Mouse (Mus musculus) ovary, adult 10 weeks (tissue): ENCODE measurements around the gene Wdr93. TPM values are rescaled to one million over a fixed set of nuclear protein-coding genes. Genes with fewer than 3 reads are reported as not detected.

Experiments used
- polyA plus RNA-seq: library from polyadenylated mRNA; stranded (reverse); fragments of 350-450 nt; fragmentation: Illumina TruSeq; extraction: RNeasy Lipid Tissue Mini Kit (QIAGEN cat#74804); gene quantifications from one replicate; pipeline ENCODE4 v1.2.3, GENCODE M21; 2014

The Wdr93 gene
- 1.6 TPM for polyA plus RNA-seq

GRCm38 (mm10) chr7:79742659-79743536, at the start of gene Wdr93, which contains the start of gene Pex11a:
Gene Wdr93 (plus strand): TSS chr7:79743163.
Gene Pex11a (minus strand): TSS chr7:79743131.

DNA sequence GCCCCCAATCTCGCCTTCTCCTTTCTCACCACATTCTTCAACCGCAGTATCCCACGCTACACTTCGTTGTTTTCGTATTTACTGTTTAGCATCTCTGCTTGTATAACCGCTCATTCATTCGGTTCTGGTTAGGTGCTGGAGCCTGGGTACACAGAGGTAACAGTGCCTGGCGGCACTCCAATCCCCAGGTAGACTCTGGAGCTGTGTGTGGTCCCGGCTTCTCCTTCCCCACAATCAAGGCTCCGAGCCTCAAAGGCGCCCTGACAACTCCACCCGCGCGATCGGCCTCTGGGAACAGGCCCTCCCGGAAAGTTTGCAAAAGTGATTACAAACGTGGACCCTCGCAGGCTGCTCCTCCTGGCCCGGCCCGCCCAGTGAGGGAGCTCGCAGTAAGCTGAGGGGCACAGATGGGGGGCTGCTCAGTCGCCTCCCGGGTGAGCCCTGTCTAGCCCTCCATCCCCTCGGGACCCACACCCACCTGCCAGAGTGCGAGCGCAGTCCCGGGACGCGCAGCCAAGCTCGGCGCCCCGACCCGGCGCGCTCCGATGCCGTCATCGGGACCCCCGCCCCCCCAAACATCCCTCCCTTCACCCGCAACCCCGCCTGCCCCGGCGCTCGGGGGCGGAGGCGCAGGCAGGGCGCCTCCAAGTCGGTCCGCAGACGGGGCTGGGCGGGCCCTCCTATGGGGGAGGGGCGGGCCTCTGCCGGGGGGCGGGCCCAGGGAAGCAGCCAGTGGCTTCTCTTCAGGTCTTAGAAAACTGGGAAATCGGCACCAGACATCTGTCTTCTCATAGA, 27.6 kb upstream of the Wdr93 start, which contains the start of gene Kif7:
Gene Kif7 (minus strand): TSS at position 534 of the 795 bp plus-strand sequence.

GRCm38 (mm10) chr7:79732622-79733021, 10.3 kb upstream of the Wdr93 start, which contains the start of gene Plin1:
Gene Plin1 (minus strand): TSS chr7:79732903.

DNA sequence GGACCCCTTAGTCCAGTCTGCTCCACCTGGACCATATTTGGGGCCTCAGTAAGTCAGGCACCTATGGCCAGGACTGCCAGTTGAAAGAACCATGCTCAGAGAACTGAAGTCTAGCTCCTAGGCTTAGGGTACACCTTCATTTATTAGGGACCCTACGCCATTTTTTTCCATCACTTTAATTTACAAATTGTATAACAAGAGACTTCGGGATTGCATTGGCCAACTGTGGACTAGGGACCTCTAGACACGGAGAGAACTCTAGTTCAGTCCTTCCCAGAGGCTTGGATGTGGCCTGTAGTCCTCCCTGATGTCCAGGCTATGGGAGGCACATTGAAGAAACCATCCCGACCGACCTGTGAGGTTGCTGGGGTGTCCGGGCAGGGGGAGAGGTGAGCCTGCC, 50.7 kb downstream of the Wdr93 start, which contains the start of gene Mesp1:
Gene Mesp1 (minus strand): TSS at position 101 of the 400 bp plus-strand sequence.

GRCm38 (mm10) chr7:79810611-79811506, 67.9 kb downstream of the Wdr93 start, which contains the start of gene Mesp2:
Gene Mesp2 (plus strand): TSS chr7:79810727.

Other genes starting within 250 kb of the Wdr93 start
- not detected for gene Rhcg, start 125.5 kb upstream of the Wdr93 start, polyA plus RNA-seq
- 11.4 TPM for gene Ticrr, start 83.0 kb upstream of the Wdr93 start, polyA plus RNA-seq
- gene Kif7, start 27.4 kb upstream of the Wdr93 start, polyA plus RNA-seq = 0.88 TPM
- gene Plin1, start 10.3 kb upstream of the Wdr93 start, polyA plus RNA-seq = 19.9 TPM
- gene Pex11a, start within 50 bp of the Wdr93 start, polyA plus RNA-seq = 14.7 TPM
- not detected for gene Mesp1, start 50.6 kb downstream of the Wdr93 start, polyA plus RNA-seq
- gene Mesp2, start 67.6 kb downstream of the Wdr93 start, polyA plus RNA-seq = 1.00 TPM
- 16.9 TPM for gene Anpep, start 117.9 kb downstream of the Wdr93 start, polyA plus RNA-seq
- gene Ap3s2, start 177.5 kb downstream of the Wdr93 start, polyA plus RNA-seq = 42.0 TPM
- 12.3 TPM for gene Arpin, start 192.2 kb downstream of the Wdr93 start, polyA plus RNA-seq